In genomic region chr4:132421923-132422782, GRCm38 (mm10) we compare ENCODE assay signal across 7 mouse cellular contexts. TPM values are rescaled to one million over a fixed set of nuclear protein-coding genes. Genes with fewer than 3 reads are reported as not detected.
DNase-seq lines count a peak whose midpoint lies in the region; ATAC-seq lines count a peak whose summit lies in the region.

Gene Phactr4 (minus strand): TSS chr4:132422489.

- no peaks in the 10 kb centered on the region for H3K27me3 ChIP-seq in intestine, embryonic 15.5 days (replicated peaks)
- H3K27me3 ChIP-seq in midbrain, embryonic 10.5 days (ENCODE audit: low read depth, poor library complexity, severe bottlenecking): no peaks in the 10 kb centered on the region

- peak within 1 kb of the TSS; percentile 80 for H3K9ac ChIP-seq in intestine, embryonic 15.5 days

- under 1% methylated on average over 71 of the region's 73 CpGs for WGBS in intestine, embryonic 15.5 days
- WGBS in midbrain, embryonic 10.5 days: under 1% methylated on average over 73 of the region's 73 CpGs

- peak within 1 kb of the TSS; percentile 98 for H3K27ac ChIP-seq in intestine, embryonic 15.5 days
- peak within 1 kb of the TSS; percentile 98 for H3K27ac ChIP-seq in midbrain, embryonic 10.5 days (replicated peaks)

- peak within 1 kb of the TSS; percentile 70 for H3K4me3 ChIP-seq in intestine, embryonic 15.5 days (replicated peaks)
- H3K4me3 ChIP-seq in midbrain, embryonic 10.5 days: peak within 1 kb of the TSS; percentile 68

- intact Hi-C loops in left cerebral cortex, postnatal 25 days (cut with DNase I): loop anchor here (2.0 kb wide), 2 partner anchors 41 to 93 kb away; partner anchors contain the start of gene Med18

- no peaks in the 10 kb centered on the region for H3K9me3 ChIP-seq in intestine, embryonic 15.5 days
- no peaks in the 10 kb centered on the region for H3K9me3 ChIP-seq in midbrain, embryonic 10.5 days (replicated peaks)

- peak; percentile 98 to 99 for DNase-seq in adrenal gland, adult (ENCODE audit: inconsistent age in 2 of 2, low spot score in 1 of 2)
- peak; percentile 98 for DNase-seq in embryo, embryonic 10.5 days (ENCODE audit: low spot score)
- peak; percentile 98 for DNase-seq in gastrocnemius, postnatal 25 days
- peak; percentile 90 to 92 for DNase-seq in left cerebral cortex, postnatal 25 days (ENCODE audit: low spot score in 2 of 2)
- DNase-seq in midbrain, embryonic 10.5 days (ENCODE audit: low spot score): peak; percentile 99
- DNase-seq in right cerebral cortex, postnatal 4 days: peak; percentile 83

- no peaks in the 10 kb centered on the region for H3K36me3 ChIP-seq in intestine, embryonic 15.5 days
- peaks cover 5% of the 10 kb centered on the region; the same call in 1 of the 2 replicates for H3K36me3 ChIP-seq in midbrain, embryonic 10.5 days

- peak within 1 kb of the TSS; percentile 59 for H3K4me2 ChIP-seq in intestine, embryonic 15.5 days (replicated peaks)

- ATAC-seq in intestine, embryonic 15.5 days: peak; percentile 98

- peaks cover 10% of the 10 kb centered on the region; the same call in 1 of the 2 replicates for H3K4me1 ChIP-seq in intestine, embryonic 15.5 days (replicated peaks)
- peaks cover 19% of the 10 kb centered on the region for H3K4me1 ChIP-seq in midbrain, embryonic 10.5 days

RNA-seq across cellular contexts. Expression of gene Phactr4, which starts in this region (rescaled TPM):
- total RNA-seq in gastrocnemius, postnatal 25 days (2021): 10 to 100 TPM; 10.3 to 10.6 TPM
- 17.4 and 17.6 TPM in 2 replicates for polyA plus RNA-seq in intestine, embryonic 15.5 days (2015; fragmentation: Nextera tagmentation; extraction: Ambion mirVana)
- total RNA-seq in left cerebral cortex, postnatal 25 days (2021): 10 to 100 TPM in 1 of 2 experiments, 1 to 10 TPM in 1; 8.3 to 11.3 TPM
- 23.6 and 27.3 TPM in 2 replicates for polyA plus RNA-seq in midbrain, embryonic 10.5 days (2016; fragmentation: Nextera tagmentation; extraction: Ambion mirVana)

Comparison
In these comparisons a context has a peak if more than half of its experiments do, and no peak if none do; other contexts are left out.
1. Peak in every context shown above with its lines: DNase-seq, ATAC-seq, H3K4me3 ChIP-seq and H3K27ac ChIP-seq.